Mouse (Mus musculus) gastrocnemius, postnatal 25 days (tissue): ENCODE measurements at regions not wholly inside any gene's neighbourhood (a gene's known extent, or its start where the extent isn't known, plus 50 kb on each side); places are given as distances from the start of the nearest gene placed in this dataset.

Experiments used
- DNase-seq: peaks from one replicate; pipeline ENCODE4 v3.0.0; 2022

DNA sequence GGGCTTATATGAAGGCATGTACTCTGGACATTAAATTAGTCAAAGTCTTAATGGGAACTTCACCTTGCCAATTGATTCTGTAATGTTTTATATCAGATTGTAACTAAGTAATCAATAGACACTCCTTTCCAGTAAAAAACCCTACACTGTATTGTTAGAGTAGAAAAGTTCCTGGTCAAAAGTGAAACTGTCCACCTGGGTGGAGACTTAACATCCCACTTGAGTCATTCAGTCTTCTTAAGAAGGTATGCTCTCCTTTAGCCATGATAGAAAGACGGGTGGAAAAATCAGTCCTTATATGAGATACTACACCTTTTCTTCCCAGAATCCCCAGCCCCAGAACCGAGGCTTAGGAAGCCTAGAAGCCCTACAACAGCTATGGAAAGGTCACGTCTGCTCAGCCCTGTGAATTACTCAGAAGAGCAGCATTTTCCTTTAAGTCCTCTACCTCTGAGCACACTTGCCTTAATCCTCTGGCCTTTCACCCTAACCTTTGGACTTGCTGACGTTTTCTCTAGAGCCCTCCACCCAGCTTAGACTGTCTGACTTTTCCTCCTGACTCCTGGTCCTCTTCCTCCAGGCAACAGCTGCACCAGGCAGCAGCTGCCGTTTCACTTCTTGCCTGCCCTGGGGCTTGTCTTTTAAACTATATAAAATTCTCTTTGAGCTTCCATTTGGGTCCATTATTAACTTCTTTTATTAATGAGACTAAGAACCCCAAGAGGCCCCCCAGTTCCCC is 93.4 kb upstream of the Ankrd50 start:
- DNase-seq, result no peak

DNA sequence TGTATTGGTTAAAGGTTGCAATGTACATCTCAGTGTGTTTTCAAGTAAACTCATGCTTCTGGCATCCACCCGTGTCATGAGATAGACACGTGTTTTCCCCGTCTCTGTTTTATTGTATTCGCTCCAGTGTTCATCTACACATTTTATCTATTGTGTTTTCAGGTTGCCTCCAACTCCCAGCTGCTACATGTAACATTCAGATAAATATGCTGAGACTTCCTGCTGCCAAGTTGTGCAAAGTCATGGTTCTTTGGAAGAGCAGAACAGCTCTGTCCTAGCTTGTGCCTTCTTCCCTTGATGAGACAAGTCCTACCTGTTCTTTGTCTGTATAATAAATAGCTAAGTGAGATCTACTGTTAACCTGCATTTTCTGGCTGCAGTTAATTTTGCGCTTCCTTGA is 89.0 kb upstream of the Ankrd50 start:
- DNase-seq, result no peak

DNA sequence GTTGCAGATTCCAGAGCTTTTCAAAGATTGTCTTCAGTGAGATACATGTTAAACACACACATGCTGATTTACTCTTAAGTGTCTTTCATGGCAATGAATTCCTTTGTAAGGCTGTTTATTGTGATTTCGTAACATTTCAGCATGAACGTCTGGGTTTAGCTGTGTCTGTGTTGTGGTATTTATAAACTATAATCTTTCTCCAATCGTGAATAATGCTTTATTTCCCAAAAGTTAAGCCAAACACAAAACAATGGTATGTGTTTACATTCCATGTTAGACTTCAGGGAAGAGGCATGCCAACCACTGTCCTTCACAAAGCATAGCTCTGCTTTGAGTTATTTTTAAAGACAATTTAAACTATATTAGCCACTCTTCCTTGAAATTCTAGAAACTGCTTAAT is 87.5 kb upstream of the Ankrd50 start:
- no peak for DNase-seq

DNA sequence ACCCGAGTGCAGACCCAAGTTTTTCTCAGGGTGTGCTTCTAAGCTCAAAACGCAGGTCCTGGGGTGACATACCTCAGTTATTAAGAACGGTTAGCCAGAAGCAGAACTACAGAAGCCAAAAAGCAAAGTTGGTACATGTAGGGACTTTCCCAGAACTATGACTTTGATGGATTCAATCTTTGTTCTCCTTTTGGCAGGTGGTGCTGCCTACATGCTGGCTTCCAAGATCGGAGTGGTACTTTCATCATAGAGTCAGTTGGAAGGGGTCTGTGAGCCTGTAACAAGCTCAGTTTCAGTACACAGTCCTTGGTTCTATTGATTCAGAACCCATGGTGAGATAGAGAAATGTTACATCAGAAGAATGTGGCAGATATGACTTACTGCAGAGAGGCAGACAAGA is 86.6 kb upstream of the Ankrd50 start:
- no peak for DNase-seq

DNA sequence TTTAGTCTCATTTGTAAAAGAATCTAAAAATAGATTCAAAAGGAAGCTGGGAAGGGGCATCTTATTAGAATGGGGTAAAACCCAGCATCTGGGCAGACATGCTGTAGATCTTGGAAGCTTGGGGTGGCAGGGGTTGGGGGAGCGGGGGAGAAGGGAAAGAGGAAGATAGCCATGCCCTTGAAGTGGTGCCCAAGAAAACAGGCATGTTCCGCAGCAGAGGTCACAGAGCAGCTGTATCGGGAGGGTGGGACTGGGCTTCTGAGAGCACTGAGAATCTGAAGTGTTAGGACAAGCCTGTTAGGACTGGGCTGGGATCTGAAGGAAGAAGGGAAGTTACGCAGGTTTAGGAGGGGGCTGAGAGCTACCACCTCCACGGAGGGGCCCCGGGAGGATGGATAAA is 84.4 kb upstream of the Ankrd50 start:
- DNase-seq, result no peak

DNA sequence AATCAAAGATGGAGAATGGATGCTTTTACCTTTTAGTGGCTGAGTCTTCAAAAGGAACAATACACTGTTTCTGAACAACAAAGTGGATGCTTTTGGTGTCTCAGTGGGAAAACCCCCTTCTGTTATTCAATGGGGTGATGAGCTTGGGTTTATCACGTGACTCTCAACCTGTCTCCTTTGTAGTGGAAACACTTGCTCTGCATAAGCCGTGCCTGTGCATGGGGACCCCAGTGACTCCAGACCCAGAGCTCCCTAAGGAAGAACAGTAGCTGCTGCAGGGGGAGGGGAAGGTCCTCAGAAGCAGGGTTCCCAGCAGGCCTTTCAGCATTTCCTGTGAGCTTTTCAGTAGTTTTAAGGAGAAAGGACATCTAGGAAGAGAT is 83.9 kb upstream of the Ankrd50 start:
- no peak for DNase-seq

DNA sequence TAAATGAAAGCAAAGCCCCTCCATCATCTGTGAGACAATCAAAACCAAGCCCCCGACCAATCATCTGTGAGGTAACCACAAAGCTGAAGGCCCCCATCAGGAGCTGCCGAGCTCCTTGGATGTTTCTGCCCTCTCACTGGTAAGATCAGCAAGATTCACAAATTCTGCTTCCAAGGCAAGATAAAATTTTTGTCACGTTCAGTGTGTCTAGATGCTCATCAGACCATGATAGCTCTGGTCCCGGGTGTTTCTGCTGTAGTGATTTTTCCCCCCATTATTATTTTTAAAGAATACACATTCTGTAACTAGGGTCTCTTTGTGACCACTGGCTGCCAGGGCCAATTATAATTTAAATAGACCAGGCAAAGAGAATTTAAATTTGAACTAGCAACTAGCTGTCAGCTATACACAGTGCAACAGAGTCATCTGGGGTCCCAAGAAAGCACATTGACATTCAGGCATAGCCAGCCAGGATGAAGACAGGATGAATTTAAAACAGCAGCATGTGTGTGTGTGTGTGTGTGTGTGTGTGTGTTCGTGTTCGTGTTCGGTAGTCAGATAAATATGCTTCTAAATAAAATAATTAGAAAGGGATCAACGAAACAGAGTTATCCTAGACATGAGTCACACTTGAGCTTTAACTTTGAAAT is 83.4 kb upstream of the Ankrd50 start:
- no peak for DNase-seq

DNA sequence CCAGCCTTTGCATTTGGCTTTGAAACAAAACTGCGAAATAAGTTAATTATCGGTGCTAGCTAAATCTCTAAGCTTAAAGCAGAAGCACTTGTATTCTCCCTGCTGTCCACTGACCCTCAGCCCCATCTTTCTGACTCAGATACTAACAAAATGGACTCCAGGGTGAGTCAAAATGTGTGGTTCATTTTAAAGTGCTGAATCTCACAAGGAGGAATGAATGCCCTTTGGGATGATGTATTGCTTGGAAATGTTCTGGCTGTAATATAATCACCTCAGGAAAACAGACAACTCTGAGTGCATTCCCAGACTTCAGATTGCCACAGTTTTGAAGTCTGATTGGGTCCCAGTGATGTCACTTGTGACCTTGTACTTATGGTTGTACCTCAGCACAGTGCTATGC is 81.9 kb upstream of the Ankrd50 start:
- DNase-seq, result no peak

DNA sequence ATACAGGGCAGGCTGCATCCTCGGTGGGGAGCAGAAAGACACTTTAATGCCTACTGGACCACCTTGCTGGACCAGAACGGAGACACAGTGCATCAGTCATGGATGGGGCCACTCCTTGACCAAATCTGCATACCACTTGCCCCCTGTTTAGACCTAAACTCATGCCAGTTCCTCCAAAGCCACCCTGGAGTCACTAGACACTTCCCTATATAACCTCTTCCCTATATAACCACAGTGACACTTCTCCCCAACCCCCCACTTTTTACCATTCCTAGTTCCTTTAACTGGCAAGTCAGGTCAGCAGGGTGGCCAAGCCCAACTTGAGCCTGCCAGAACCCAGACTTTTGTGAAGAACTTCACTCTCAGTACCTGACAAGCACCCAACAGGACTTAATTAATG is 80.2 kb upstream of the Ankrd50 start:
- DNase-seq, result no peak

DNA sequence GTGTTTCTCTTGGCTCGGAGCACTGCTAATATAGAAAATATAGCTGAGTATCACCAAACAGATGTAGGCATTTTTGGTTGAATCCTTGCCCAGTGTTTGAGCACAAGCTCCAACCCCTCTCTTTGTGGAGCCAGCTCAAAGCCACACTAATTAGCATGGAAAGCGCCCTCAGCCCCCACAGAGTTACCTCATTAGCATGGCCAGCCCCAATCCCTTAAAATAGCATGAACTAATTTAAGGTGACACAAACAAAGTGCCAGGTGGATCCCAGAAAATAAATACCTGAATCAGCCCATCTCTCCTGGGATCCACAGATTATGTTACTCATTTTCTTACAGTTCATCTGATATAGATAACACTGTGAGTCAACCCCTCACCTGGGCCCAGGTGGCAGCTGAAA is 79.7 kb upstream of the Ankrd50 start:
- no peak for DNase-seq

DNA sequence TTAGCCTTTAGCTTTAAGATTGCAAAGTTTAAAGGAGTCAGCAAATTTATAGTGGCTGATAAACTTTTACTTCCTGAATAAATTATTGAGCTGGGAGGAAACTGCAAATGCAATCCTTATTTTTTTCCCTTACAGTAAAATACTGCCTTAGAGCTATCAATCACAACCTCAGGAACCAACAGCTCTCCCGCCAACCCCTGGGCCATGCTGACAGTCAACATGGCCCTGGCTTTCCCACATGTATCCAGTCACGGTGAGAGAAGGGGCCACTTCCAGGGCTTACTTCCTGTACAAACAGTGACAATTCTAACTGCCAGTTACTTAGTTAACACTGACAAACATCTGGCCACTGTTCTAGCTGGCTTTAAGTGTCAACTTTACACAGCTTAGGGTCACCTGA is 76.5 kb upstream of the Ankrd50 start:
- no peak for DNase-seq

DNA sequence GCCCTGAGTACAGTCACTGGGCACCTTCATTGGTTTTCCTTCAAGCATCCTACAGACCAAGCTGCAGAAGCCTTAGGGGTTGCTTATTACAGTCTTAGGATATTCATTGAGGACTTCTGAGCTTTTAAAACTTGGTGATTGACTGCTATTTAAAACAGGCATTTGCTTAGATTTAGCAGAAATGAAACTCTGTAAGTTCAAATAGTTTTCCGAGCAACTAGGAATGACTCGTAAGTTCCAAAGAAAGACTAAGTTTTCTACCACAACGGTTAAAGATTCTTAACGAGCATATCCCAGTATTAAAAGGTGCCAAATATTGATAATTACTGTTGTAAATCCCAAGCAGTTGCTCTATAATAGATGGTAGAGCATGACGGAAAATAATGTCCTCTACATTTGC is 71.3 kb upstream of the Ankrd50 start:
- DNase-seq, result no peak

DNA sequence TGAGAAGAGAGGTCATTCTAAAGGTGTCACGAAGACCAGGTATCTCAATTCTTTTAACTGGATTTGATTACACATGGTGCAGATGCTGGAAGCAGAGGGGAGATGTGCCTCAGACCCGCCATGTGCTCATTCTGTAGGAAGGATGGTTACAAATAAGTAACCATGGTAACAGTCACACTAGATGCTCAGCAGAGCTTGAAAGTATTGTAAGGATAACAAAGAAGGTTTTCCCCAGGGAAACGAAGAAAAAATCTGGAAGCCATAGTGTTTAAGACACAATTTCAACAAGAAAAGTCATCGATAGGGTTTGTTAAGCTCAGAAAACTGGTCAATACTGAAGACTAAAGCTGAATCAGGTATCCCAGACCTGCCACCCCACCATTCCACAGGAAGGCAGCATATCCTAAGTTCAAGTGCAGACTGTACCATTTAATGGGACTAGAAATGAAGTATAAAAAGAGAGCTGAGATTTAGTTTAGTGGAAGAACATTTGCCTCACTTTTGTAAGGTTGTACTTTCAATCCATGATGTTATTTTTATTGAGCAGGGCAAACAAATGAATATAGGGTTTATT is 68.9 kb upstream of the Ankrd50 start:
- DNase-seq, result no peak

DNA sequence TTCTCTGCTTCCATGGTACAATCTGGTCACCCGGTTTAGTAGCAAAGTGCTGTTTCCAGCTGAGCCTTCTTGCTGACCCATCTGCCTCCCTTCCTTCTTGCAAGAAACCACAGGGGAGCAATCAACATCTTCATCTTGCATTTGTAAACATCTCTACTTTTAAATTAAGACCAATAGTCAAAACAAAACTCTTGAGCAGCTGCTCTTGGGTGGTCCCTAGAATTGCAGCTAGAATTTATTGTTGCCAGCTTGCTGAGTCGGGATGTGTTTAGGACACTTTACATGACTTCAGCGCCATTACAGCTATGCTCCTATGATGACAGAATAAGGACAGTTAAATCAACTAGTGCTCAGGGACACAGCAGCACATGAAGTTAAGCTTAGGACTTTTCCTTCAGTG is 62.4 kb upstream of the Ankrd50 start:
- no peak for DNase-seq

DNA sequence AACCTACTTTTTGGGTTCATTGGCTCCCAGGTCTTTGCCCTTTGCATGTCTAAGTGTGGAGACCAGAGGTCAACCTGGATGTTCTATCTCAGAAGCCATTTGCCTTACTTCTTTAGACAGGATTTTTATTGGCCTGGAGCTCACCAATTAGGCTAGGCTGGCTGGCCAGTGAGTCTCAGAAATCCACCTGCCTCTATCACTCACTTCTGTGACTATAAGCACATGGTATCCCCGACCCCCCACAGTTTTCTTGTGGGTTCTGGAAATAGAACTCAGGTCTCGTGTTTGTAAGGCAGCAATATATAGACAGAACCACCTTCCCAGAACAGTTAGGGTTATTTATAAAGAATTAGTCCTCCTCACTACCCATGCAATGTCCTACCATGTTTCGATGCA is 60.9 kb upstream of the Ankrd50 start:
- no peak for DNase-seq

DNA sequence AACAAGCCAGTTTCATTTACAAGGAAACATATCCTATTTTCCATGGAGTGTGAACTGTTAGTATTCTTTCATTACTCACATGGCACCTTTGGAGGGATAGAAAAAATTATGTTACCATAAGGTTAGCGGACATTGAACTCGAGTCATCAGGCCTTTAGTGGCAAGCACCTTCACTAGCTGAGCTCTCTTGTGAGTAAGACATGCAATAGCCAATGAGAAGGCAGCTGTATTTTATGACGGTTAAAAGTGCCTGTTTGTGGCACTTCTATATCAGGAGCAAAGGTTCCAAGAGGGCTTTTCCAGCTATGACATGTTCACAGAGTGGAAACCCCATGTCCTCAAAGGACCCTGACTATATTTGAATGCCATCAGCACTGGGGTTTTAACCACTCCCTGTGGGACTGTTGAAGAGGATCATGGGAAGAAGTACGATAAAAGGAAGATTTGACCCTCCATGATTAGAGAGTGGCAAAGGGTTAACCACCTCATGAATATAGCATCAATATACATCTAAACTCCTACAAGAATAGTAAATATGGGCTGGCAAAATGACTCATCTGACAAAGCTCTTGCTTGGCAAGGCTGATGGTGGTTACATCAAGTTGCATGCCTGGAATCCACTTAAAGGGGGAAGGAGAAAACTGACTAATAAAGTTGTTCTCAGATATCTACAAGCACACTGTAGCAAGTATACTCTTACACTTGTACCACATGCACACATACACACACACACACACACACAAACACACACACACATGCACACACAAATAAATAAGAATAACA is 60.3 kb upstream of the Ankrd50 start:
- no peak for DNase-seq

DNA sequence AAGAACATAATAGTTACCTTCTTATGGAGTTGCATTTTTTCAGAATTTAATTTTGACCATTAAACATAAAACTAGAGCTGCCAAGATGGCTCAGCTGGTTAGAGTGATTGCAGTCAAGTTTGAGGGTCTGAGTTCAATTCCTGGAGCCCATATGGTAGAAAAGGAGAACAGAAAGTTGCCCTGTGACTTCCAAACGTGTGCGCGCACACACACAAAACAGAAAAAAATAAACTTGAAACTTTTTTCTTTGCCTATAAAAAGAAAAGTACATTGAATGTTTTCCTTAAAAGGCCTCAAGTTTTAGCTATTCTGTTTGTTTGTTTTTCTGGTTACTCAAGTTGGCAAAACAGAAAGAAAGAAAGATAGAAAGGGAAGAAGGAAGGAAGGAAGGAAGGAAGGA is 59.2 kb upstream of the Ankrd50 start:
- no peak for DNase-seq

DNA sequence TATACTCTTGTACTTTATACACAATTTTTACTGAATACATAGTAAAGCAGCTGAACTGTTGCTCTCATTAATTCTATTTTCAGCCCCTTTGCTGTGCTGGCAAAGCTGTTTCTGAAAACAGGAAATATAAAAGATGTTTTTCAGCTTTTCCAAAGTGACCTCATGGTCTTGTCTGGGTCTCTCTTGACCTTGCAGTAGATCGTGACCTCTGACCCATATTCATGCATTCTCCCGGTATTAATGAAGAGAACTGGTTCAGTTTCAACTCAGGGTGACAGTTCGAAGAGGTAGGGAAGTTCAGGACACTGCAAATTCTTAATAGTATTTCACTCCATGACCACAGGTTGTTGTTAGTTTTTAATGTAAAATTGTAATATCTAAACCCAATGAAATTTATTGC is 56.7 kb upstream of the Ankrd50 start:
- no peak for DNase-seq

DNA sequence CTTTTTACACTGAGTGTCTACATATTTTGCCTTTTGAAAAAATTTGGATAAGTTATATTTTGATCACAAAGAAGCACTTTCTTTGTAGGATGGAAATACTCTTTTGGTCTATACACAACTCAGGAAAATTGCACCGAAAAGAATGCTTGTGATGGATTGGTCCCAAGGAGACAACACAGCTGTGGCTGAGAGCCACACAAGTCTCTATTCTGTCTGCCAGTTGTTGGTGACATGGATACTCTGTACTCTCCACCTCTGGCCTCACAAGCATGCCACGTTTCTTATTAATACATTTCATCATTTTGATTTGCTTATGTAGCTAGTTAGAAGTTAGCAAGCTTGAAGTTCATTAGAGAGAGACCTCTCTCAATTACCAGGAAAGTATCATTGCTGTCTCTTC is 53.7 kb upstream of the Ankrd50 start:
- DNase-seq, result no peak

DNA sequence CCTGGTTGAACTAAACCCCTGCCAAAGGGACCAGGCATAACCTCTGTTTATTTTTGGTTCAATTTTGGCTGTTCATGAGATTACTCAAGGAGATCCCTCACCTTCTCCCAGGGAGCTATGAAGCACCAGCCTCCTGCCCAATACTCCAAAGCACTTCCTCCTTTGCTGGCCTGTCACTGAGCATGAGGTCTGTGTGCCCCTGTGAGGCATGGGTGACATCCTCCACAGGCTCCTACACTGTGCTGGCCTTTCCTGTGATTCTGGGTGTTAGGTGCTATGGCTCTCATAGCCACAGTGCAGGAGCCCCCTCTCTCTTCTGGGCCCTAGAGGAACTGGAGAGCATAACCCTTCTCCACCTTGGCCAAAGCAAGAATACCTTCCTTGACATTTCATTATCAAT is 53.1 kb upstream of the Ankrd50 start:
- DNase-seq, result no peak
